Mouse (Mus musculus) fat pad, adult 2 months (tissue): ENCODE data around the gene Mmadhc.

Source experiments
- DNase-seq: peaks from one replicate; pipeline ENCODE4 v3.0.0-alpha.2; 2011; ENCODE audit warnings: low read depth, low spot score; ENCODE audit errors: extremely low read depth

The Mmadhc gene

DNA sequence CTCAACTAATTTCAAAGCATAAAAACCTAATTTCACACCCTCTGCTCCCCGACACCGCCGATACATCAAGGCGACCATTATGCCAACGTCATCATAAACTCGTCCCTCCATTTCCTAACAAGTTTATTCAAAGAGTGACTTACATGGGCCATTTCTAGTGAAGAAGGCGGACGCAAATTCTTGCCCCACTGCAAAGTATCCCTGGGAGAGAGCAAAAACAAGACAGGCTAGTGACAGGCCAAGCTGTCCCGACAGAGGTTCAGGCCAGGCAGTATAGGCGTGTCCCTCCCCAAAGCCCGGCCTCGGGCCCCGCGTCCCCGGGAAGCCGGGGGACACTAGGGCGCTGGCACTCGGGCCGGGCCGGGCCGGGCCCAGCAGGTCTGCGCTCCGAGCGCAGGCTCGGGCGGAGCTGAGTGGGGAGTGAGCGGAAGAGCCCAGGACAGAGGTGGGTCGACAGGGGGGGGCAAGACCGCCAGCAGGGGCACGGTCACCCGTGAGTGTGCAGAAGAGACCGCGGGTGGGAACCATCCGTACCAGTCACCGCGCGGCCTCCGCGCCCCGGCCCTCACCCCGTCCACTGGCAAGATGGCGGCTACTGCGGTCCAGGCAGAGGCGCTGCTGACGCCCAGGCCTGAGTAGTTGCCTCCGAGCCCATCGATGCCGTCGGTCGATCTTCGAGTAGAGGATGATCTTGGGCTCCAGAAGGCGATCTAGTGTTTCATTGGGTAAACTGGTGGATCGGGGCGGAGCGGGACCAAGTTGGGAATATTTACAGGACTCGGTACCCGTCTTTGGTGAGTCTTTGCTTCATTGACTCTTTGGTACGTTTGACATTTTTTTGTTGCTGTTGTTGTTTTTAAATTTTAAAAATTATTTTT lies at the start of gene Mmadhc:
Gene Mmadhc (minus strand): TSS at position 693 of the 878 bp plus-strand sequence.
- DNase-seq = peak; percentile 76

DNA sequence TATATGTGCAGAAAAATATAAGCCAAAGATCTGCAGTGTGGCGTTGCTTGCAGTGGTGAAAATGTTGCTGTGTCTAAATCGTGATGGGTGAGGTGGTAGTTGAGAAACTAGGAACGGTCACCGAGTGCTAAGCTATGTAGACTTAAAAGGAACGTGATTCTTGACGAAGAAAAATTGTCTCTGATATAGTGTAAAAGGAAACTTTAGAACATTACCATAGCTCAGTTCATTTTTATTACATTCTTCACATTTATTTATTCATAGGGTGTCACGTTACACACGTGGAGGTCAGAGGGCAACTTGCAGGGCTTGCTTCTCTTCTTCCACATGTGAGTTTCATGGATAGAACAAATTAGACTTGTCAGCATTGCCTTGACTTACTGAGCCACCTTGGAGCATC lies 47.0 kb upstream of the Mmadhc start:
- no peak for DNase-seq

DNA sequence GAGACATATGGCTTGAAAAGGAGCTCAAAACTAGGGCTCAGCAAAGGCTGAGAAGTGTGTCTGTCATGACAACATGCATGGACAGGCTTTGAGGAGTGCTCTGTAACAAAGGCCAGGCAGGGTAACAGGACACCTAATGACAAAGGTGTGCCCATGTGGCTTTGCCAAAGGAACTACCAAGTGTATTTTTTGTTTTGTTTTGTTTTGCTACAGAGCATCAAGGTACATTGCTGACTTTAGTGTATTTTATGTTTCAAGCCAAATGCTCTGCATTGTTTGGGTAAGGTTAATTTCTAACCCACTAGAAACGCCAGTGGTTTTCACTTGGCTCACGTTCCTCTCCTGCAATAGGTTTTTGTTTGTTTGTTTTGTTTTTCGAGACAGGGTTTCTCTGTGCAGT lies 42.5 kb upstream of the Mmadhc start:
- no peak for DNase-seq

DNA sequence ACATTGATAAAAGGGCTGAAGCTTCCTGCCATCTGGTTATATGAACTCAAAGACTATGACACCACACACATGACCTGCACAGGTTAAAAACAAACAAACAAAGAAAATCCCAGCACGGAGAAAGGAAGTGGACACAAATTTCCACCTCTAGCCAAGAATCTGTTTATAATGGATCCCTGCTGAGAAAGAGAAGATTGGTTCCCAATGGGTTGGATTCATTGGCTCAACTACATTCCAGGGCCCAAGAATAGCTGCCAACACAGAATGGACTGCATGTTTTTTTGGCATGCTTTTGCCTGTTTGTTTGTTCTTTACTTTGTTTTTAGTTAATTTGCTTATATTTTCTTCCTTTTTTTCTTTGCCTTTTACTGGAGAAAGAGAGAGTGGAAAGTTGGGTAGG lies 41.0 kb upstream of the Mmadhc start:
- DNase-seq = no peak

DNA sequence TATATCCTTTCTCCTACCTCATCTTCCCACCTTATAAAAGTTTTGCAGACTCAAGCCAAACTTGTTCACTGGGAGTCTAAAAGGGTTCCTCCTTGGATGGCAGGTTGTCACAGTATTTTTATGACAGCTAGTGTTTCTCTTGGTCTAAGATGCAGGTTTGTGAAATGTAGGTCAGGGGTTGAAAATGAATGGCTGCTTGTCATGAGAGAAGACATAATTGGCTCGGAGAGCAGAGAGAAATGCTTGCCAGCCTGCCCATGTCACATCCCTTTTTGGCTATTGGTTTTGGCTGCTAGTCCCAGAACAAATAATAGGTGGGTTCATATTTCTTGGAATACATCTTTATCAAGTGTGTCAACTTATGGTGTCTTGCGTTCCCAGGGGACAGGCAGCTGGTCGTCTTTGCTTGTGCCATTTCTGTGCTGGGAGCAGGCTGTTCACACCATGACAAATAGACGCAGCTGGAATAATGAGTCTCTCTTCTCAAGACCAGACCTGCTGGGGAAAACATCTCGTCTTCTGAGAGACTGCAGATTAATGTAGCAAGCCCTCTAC lies 35.2 kb upstream of the Mmadhc start:
- DNase-seq = peak; percentile 94

DNA sequence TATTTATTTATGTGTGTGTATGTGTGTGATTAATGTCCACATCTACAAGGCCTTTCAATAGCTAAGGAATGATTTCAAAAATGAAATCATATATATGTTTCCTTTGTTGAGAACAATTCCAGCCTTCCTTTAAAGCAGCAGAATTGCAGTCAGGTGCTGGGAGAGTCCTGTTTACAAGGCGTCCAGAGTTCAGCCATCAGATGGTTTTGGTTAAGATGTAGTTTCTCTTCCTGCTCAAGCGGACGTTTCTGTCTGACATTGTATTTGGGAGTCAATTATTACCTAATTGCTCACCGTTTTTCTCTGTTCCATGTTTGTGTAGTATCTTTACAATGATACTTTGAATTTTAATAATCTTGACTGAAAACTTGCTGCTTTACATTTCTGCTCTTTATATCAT lies 31.6 kb upstream of the Mmadhc start:
- no peak for DNase-seq

DNA sequence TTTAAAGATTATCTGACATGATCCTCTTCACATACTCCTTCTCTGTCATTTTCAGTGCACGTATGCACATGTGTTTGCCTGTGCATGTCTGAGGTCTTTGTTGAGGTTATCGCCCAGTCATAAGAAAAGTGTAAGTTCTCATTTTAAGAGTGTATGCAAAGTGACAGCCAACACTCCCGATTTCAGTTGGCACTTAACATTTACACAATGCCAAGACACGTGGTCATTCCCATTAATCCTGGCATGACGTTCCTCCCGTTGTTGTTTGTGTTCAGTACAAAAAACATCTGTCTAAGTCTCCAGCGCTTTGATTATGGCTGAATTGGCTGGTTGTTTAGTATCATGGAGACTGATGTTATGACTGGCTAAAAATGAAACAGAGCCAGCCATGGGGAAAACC lies 28.2 kb upstream of the Mmadhc start:
- DNase-seq = no peak

DNA sequence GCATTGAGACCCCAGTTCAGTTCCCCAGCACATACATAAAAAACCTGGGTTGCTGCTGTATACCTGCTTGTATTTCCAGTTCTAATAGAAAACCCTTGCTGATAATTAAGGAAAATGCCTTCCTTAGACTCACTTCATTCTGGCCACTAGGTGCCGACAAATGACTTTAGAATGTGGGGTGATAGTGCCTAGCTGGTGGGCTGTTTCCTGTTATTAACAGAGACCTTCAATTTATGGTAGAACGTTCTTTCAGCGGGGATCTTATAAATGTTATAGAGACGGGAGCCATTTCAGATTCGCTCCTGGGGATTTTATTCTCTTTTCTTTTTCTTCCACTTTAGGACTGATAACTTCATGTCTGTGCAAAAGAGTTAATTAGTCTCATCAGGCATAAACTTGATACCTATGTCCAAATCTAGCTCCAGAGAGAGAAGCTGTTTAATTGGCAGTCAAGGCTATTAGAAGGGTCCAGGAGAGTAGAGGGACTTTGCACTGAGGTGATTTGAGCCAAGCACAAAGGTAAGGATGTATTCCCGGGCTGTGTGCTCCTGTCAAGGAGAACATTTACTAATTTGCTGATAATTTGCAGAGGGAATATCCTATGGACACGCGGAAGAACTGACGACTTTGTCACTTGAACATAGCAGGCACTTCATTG lies 10.2 kb upstream of the Mmadhc start:
- no peak for DNase-seq

DNA sequence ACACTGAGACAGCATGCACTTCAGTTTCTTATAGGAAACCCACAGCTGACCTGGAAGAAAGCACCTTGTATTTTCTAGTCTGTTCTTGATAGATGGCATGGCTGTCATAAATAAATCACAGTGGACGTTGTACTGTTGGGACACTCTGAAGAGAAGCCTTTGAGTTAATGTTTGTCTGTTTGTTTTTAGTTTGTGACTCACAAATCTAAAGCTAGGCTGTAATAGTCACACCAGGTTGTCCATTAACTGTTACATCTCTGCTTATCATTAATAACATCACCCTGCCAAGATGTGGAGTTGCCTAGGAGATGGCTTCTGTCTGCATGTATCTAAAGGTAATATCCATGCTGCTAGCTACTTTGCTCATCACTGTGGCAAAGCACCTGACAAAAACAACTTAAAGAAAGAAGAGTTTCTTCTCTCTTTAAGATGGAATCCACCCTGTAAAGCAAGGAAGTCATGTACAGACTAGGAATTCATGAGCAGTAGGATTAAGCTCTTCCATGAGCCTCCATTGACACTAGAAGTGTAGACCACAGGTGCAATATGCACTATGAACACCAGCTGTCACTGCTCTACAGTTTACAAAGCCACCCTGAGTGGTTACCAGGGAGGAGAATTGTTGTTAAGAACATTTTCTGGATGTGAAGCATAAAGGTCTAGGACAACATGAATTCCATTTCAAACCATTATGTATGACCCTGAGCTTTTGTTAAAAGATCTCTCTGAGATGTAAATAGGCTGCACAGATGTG lies 8.4 kb upstream of the Mmadhc start:
- no peak for DNase-seq

DNA sequence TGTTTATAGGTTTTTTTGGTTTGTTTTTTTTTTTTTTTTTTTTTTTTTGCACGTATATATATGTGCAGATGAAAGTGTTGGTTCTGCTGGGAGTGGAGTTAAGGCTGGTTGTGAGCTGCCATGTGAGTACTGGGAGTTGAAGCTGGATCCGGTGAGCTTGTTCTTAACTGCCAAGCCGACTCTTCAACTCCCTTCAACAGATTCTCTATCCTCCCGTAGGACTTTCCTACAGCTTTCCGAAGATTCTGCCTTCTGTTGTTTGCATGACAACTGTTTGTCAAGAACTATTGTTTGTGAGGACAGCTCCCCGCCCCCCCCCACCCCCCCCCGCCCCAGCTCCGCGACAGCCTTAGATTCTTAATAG lies 368 bp upstream of the Mmadhc start:
- no peak for DNase-seq

DNA sequence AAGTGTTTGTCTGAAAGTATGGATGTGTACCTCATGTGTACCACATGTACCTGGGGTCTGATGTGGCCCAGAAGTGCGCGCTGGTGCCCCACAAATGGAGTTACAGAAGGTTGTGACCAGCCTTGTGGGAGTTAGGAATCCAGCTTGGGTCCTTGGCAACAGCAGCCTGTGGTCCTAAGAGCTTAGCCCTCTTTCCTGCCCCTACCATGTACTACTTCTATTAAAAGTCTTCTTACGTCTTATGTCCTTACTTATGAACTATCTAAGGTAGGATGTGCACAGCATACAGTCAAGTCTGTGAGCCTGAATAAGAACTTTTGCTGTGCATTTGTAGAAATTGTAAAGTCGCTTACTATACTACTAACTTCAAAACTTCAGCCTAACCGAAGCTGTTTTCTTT lies 1.0 kb downstream of the Mmadhc start:
- no peak for DNase-seq

DNA sequence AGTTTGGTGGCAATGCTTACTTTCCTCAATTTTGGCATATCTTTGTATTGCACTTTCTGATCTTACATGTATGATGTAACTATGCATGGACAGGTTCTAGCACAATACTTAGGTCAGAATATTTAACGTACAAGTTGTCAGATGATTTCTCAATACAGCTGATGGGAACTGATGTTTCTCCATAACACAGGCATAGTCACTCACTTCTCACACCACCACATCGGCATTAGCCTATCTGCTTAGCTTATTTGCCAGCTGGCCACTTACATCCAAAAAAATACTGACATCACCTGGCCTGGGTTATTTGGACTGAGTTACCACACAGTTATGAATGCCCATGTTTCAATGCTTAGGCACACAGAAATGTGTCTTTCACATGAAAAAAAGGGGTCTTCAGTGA lies 2.5 kb downstream of the Mmadhc start:
- peak; percentile 58 for DNase-seq

DNA sequence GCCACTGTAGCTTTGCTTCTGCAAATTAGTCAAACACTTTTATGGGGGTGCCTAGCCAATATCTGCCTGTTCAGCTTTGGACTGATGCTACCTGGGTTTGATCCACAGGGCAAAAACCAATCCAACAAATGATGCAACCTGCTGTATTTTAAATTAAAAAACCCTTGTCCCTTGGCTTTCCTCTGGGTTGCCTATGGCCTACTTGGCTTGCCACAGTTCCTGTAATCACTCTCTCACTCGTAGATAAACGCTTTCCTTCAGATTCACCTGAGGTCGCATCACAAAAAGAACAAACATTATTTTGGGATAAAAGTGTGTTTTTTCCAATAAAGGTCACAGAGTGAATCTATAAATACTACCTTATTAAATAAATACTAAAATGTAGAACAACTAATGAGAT lies 3.0 kb downstream of the Mmadhc start:
- DNase-seq = peak; percentile 30

DNA sequence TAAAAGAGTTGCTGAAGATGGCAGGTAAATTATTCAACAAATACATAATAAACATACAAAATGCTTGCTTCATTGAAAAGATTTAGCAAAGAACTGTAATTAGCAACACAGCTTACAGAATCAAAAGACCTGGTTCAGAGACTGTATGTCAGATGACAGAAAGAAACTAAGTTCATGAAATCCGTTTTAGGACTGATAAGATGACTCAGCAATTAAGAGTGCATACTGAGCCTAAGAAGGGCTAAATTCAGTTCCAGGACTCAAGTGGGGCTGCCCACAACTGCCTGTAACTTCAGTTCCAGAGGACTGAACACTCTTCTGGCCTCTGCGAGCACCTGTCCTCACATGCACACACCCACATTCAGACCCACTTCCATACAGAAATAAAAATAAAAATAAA lies 4.7 kb downstream of the Mmadhc start:
- DNase-seq = no peak

DNA sequence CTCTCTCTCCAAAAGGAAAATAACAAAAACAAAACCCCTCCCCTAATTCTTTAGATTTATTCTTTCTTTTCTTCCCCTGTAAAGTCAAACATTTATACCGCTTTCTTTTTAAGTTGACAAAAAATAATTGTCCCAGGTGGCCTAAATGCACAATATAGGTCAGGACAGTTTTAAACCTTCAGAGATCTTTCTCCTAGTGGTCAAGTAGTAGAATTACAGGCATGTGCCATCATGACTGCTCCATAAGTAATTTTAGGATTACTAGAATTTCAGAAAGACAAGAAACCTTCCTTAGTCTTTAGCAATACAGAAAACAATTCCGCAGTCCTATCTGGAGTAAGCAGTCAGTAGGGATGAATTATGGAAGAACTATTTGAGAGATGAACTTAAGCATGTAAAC lies 5.8 kb downstream of the Mmadhc start:
- no peak for DNase-seq

DNA sequence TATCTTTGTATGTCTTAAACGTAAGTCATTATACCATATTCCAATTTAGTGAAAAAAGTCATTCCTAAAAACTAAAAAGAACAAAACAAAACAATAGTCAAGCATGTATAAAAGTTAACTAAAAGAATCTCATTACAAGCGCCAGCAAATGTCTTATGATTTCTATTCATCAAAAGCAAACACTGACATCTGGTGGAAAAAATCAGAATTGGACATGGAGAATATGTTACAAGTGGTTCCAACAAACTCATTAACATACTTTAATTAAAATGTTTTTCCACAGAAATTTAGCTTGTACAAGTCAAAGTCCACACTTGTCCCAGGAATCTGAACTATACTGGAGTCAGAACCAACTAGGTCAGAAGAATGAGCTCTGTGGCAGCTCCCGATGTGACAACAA lies 11.8 kb downstream of the Mmadhc start:
- no peak for DNase-seq

DNA sequence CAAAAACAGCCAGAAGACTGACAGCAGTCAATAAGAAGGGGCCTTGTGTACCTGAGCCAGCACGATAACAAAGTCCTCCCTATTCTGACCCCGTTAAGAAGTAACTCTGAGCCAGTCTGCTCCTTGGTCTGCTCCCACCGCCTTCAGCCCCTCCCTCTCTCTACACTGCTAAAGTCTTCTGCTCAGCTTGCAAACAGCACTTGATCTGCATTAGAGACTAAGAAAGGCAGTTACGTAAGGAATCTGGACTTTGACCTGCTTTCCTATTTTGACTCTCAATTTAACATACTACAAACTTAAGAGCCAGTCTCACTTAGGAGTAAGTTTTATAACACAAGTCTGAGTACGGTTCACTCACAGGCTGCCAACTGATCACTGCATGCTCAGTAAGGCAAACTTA lies 12.6 kb downstream of the Mmadhc start:
- no peak for DNase-seq

DNA sequence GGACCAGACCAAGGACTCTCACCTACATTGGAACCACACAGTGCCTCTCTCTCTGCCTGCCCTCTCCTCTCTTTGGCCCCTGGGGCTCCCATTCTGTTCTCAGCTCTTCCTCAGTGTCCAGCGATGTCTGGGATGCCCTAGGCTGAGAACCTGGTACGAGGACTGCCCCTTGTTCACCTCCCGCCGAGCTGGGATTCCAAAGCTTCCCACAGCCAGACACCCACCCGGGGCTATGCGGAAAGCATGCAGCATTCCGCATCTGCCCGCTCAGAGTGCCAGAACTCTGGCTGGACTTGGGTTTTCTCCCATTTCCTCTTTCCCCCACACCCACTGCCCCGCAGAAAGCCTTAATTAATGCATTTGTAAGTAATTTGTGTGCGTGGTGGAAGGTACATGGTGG lies 19.9 kb downstream of the Mmadhc start:
- DNase-seq = no peak

DNA sequence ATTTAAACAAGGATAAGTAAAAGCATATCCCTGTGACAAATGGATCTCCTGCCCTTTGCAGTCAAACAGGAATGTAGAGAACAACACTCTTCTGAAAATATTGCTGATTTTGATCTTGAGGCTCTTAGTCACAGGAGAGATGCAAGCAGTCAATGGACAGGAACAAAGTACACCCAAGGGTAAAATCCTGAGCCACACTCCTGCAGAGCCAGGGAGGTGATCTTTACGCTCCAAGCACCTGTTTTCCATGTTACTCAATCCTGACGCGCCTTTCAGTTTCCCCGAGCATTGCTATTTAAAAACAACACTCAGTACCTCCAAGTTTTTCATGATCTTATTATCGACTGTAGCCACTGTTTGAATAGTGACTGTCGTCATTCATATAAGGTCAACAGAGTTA lies 23.2 kb downstream of the Mmadhc start:
- DNase-seq = no peak

DNA sequence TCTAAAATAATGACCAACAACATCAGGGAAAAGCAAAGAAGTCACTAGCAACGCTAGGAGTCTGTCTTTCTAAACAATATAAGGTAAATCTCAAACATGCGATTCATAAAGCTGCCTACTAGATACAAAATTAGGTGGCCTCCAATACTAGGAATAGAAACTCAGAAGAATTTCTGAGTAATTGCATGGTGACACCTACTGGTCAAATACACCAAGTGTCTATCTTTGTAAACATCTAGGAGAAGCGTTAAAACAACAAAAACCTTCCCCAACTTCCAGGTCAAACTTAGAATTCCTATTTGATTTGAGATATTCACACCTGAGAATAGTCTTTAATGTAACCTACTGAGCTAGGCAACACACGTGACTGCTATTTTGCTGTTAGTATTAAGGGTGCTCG lies 24.4 kb downstream of the Mmadhc start:
- DNase-seq = no peak

DNA sequence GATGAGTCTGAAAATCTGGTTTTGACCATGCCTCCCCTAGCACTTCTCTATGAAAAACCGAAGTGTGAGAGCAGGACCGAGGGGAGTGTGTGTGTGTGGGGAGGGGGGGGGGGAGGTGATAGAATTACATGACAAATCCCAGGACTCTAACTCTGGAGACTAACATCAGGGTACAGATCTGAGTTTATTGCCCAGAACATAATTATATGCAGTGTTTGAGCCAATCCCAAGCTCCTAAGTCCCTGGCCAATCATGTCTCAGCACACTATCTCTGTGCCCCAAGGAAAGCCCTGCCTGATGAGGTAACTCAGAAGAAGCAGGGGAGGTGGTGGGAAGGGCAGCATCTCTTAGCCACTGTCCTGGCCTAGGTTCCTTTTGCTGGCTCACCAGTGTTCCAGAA lies 28.1 kb downstream of the Mmadhc start:
- no peak for DNase-seq

DNA sequence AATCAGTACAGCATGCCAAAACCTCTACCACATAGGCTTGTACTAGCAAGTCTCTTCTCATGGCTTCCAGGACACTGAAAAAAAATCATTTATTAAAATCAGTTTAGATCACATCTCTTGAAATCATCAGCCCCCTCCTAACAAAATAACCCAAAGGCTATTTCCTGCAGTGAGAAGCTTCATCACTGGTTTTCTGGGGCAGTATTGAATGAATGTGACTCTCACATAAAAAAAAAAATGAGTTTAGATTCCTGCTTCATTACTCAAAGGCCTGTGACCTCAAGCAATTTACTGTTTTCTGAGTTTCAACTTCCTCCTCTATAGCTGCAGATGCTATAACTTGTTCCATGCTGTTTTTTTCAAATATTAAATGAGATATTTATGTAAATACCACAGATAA lies 29.6 kb downstream of the Mmadhc start:
- DNase-seq = no peak
